Mouse (Mus musculus) right cerebral cortex, postnatal 25 days (tissue): ENCODE measurements around the gene Vwa3b.

Source experiments
- DNase-seq: peaks from one replicate; pipeline ENCODE4 v3.0.0; 2022

Gene Vwa3b

GRCm38 (mm10) chr1:37065658-37066412, 39.4 kb downstream of the Vwa3b start:
- DNase-seq, result peak; percentile 37

- no peak for DNase-seq
Measured at GRCm38 (mm10) chr1:37075759-37076158, 49.4 kb downstream of the Vwa3b start.

- DNase-seq, result no peak
Measured at GRCm38 (mm10) chr1:37077266-37077665, 50.9 kb downstream of the Vwa3b start.

- peak; percentile 64 for DNase-seq
Measured at GRCm38 (mm10) chr1:37077955-37078549, 51.7 kb downstream of the Vwa3b start.

- no peak for DNase-seq
Measured at GRCm38 (mm10) chr1:37080442-37080841, 54.0 kb downstream of the Vwa3b start.

GRCm38 (mm10) chr1:37081376-37082214, 55.2 kb downstream of the Vwa3b start:
- DNase-seq, result no peak

GRCm38 (mm10) chr1:37082215-37082464, 55.7 kb downstream of the Vwa3b start:
- no peak for DNase-seq

- no peak for DNase-seq
Measured at GRCm38 (mm10) chr1:37084075-37084474, 57.7 kb downstream of the Vwa3b start.

GRCm38 (mm10) chr1:37085171-37085570, 58.8 kb downstream of the Vwa3b start:
- DNase-seq, result no peak

GRCm38 (mm10) chr1:37089191-37089590, 62.8 kb downstream of the Vwa3b start:
- no peak for DNase-seq

- no peak for DNase-seq
Measured at GRCm38 (mm10) chr1:37097382-37098093, 71.1 kb downstream of the Vwa3b start.

GRCm38 (mm10) chr1:37098094-37098555, 71.7 kb downstream of the Vwa3b start:
- DNase-seq, result no peak

GRCm38 (mm10) chr1:37100361-37100760, 74.0 kb downstream of the Vwa3b start:
- DNase-seq, result no peak

- no peak for DNase-seq
Measured at GRCm38 (mm10) chr1:37101016-37101415, 74.6 kb downstream of the Vwa3b start.

- no peak for DNase-seq
Measured at GRCm38 (mm10) chr1:37101717-37102116, 75.3 kb downstream of the Vwa3b start.

- DNase-seq, result no peak
Measured at GRCm38 (mm10) chr1:37105194-37105593, 78.8 kb downstream of the Vwa3b start.

- DNase-seq, result no peak
Measured at GRCm38 (mm10) chr1:37113781-37114180, 87.4 kb downstream of the Vwa3b start.

GRCm38 (mm10) chr1:37115847-37116246, 89.5 kb downstream of the Vwa3b start:
- DNase-seq, result no peak

GRCm38 (mm10) chr1:37116574-37116973, 90.2 kb downstream of the Vwa3b start:
- no peak for DNase-seq

GRCm38 (mm10) chr1:37117964-37118363, 91.6 kb downstream of the Vwa3b start:
- no peak for DNase-seq

GRCm38 (mm10) chr1:37122306-37122705, 95.9 kb downstream of the Vwa3b start:
- DNase-seq, result no peak

- no peak for DNase-seq
Measured at GRCm38 (mm10) chr1:37122798-37123197, 96.4 kb downstream of the Vwa3b start.

GRCm38 (mm10) chr1:37124696-37125349, 98.4 kb downstream of the Vwa3b start:
- DNase-seq, result no peak
